Mouse (Mus musculus) bone marrow macrophage, adult 2 months (primary cell): ENCODE results near the gene Klk9.

Source experiments
- CTCF ChIP-seq: IDR thresholded peaks from 2 replicates; pipeline ENCODE4 v1.5.1; 2012; ENCODE audit warnings: low read depth, mild to moderate bottlenecking, low read length, moderate library complexity
- POLR2A ChIP-seq: IDR thresholded peaks from 2 replicates; pipeline ENCODE4 v1.6.1; 2012; ENCODE audit warnings: mild to moderate bottlenecking, low read depth, low read length, borderline replicate concordance

GRCm38 (mm10) chr7:43778176-43778970, 13.3 kb upstream of the Klk9 start:
- TF ChIP-seq CTCF (no peak), POLR2A (no peak)
